Mouse (Mus musculus) layer of hippocampus, adult 9-11 months (tissue): ENCODE measurements around the gene Kif5a.
"Not testable (repeated sequence)": the region's sequence is repeated elsewhere in the genome, so short reads cannot be mapped to it uniquely, and the experiment has no call there.

ENCODE experiments used
- DNase-seq: peaks from one replicate; pipeline ENCODE4 v3.0.0; 2022

Gene Kif5a

DNA sequence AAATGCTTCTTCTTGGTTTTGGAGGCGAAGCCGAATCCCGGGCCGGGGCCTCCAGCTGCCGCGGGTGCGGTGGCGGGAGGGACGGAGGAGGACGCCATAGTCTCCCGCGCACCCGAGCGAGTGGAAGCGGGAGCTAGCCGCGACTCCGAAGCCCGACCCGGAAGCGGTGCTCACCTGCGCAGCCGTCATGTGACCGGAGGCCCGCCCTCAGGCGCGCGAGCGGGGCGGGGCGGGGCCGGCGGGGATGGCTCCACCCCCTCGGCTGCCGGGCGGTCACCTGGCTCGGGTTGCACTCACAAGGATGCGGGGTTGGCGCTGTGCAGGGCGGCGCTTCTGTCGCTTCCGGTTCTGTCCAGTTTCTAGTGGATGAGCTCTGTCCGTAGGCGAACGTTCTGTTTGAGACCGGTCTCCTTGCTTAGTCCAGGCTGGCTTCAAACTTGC is 51.7 kb downstream of the Kif5a start, which contains the start of gene Pip4k2c:
Gene Pip4k2c, minus strand, starts transcription at position 172 of the 441 bp plus-strand sequence.
- peak; percentile 90 for DNase-seq

DNA sequence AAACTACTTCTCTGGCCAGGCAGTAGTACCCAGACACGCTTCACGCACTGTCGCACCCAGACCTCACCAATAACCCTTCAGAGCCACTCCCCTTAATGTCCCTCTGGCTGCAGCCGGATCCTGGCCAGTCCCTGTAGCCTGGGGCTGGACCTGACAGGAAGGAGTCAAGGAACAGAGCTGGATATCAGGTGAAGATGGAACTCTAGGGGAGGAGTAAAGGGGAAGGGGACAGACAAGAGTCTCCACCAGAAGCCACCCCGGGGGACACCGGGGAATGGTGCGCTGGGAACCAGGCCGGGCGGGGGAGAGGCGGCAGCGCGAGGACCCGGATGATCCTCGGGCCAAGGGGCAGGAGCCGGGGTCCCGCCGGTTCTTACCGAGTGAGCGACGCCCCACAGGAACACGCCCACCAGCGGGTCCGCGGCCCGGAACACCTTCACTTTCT is 52.2 kb downstream of the Kif5a start:
- no peak for DNase-seq

DNA sequence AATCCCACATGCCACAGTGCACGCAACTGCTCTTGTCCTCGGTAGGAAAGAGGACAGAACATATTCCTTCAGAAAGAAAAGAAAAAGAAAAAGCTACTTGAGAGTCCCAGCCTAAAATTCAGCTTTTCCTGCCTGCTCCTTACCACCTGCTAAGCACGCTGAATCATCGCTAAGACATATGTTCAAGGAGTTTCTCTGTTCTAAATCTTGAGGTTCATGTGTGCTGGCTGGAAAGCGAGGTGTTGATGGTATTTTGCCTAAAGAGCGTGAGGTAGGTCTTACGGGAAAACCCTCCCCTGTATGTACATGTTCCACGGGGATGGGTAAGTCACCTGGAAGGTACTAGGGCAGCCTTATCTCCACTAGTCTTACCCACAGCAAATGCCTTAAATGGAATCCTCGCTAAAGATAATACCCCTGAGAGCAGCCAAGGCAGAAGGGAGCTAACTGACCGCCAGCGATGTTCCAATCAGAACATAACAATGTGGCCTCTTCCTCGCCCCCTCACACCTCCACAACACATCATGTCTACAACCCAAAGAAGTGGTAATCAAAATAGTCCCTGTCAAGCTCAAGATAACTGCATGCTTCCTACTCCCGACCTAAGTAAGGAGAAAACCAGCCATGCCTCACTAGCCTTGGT is 53.1 kb downstream of the Kif5a start:
- no peak for DNase-seq

DNA sequence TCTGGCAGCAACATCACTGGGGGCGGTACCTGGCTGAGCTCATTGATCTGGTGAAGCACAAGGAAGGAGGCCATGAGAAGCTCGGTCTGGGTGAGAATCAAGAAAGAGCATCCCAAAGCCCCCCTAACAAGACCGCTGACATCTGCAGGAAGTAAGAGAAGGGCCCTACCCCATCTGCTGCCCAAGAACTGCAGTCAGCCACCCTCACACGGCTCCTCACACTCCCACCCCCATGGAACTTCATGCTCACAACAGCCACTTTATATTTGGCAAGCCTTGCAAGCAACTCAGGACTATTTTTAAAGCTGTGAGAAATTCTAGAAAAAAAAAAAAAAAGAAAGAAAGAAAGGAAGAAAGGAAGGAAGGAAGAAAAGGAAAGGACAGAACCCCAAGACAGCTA is 54.2 kb downstream of the Kif5a start:
- DNase-seq: no peak

DNA sequence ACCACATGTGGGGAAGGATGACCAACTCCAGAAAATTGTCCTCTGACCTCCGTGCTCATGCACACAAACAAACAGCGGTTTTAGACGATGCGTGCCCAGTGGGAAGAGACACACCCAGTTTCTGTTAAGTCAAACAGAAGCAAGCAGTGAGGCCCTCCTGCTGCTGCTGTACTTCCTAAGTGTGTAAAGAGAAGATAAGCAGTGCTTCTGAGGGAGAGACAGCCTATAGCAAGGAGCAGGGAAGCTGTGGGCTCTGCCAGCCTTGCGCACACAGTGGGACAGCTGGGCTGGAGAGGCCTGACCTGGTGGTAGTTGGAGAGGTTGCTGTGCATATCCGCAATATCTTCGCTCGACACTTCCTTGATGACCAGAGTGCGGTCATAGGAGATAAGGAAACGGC is 57.8 kb downstream of the Kif5a start:
- DNase-seq: no peak

DNA sequence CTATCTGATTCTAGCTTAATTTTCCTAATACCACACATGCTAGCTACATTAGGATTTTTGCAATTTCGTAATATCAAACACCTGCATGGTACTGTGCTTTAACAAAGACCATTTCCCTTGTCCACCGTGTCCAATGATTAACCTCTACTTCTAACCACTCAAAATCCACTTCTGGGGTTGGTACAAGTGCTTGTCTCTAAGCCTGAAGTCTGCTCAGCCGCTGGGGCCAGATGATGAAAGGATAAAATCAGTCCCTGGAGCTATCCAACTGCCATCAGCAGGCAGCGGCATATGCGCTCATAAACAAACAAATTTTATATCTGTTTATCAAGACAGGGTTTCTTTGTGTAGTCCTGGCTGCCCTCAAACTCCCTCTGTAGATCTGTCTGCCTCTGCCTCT is 58.6 kb downstream of the Kif5a start:
- no peak for DNase-seq

DNA sequence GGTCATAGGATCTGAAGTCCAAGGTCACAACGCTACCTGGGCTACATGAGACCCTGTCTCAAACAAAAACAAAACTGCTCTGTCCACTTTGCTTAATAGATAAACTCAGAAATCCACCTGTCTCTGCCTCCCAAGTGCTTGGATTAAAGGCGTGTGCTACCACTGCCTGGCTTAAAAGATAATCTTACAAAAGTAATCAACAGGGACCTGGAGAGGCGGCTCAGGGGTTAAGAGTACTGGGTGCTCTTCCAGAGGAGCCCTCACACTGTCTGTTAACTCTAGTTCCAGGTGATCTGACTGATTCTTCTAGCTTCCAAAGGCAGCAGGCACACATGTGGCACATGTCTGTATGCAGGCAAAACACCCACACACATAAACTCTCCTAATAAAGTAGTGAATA is 60.0 kb downstream of the Kif5a start:
- DNase-seq: no peak

DNA sequence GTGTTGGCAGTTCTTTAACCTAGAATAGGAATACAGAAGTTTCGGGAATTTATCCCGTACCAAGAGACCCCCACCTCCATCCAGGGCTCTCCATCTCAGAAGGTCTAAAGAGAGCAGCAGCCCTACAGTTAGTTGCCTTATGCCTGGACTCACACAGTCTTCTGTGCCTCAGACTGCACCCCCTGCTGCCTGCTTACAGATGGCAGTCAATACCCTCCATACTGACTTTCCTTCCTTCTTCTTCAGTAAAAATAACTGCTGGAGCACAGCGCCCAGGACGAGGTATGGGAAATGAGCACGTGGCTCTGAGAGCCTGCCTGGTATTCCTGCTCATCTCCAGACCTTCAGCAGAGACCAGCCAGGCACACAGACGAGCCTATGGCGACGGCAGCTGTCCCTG is 62.9 kb downstream of the Kif5a start:
- DNase-seq: no peak

DNA sequence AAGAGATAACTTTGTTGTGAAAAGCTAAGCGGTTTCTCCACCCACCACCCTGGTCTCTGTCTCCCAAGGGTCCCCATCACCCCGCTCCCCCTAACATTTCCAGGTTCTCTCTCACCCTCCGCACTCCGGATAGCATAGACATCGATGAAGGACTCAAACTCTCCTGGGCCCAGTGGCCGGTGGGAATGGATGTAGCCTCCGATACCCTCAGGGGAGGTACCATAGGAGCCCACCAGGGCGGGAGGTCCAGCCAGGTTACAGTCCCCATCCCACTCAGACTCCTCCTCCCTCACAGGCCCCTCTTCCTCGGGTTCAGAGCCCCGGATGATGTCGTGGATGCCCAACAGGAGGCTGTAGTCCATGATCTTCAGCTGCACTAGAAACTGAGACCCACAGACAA is 63.7 kb downstream of the Kif5a start:
- no peak for DNase-seq

DNA sequence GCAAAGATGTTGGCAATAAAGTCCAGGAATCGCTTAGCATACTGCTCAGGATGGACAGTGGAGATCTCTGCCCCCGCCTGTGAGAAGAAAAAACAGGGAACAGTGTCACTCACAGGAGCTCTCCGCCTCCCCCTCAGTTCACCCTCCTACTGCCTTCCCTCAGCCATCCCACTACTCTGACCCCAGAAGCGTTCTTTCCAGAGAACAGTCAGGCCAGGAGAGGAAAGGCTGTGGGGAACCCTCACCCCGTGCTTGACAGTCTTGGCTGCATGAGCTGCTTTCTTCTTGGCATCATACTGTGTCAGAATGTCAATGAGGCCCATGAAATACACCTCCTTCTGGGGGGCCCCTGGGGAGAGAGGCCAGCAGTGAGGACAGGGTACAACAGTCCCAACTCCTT is 64.1 kb downstream of the Kif5a start:
- DNase-seq: no peak

DNA sequence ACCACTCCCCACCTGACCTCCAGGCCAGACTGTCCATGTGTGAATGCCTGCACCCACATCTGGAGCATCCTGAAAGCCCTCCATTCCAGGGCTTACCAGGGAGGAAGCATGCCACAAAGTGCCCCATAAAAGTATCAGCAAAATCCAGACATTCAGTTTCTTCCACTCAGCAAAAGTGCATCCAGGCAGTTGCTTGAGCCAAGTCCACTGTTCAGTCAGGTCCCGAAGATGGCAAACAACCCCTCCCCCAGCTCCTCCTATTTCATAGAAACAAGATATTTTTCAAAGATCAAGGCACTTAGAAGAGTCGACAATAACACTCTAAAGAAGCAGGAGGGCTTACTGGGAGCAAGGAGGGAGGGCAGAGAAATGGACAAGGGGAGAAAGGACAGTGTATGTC is 64.7 kb downstream of the Kif5a start:
- DNase-seq: no peak

DNA sequence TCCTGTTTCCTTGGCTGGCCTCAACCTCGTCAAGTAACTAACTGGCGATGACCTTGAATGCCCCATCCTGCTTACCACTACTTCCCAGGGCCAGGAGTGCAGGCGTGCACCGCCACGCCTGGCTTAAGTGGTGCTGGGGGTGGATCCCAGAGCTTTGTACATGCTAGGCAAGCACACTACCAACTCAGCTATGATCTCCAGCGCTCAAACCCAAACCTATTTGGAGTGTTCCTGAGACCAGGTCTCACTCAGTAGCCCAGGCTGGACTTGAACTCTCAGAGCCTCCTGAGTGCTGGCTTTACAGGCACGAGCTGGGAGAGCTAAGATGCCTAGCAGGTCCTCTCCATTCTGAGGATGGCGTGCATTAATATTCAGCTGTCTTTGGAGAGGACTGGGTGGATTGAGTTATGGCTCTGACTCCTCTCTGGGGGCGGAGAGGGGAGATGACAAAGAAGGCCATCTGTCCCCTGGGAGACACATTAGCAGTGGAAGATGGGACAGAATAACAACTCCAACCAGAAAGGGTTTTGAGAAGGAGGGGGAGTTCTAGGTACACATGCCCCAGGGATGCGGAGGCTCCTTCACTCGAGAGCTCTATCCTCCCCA is 65.5 kb downstream of the Kif5a start:
- peak; percentile 61 for DNase-seq

DNA sequence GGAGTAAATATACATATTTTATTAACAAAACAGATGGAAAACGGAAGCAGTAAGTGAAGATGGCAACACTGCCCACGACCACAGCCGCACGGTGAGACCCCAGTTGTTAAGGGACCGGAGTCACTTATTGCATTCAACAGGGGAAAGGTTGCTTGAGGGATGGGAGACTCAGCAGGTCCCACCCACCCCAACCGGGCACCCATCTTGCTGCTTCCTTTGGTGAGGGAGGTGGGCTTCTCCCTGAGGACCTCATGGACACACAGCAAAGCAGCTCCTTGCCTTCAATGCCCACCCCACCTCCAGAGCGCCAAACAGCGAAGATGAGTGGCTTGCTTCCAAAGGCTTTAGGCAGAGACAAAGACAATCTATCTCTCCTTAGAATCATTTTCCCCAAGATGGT is 66.0 kb downstream of the Kif5a start:
- DNase-seq: no peak

DNA sequence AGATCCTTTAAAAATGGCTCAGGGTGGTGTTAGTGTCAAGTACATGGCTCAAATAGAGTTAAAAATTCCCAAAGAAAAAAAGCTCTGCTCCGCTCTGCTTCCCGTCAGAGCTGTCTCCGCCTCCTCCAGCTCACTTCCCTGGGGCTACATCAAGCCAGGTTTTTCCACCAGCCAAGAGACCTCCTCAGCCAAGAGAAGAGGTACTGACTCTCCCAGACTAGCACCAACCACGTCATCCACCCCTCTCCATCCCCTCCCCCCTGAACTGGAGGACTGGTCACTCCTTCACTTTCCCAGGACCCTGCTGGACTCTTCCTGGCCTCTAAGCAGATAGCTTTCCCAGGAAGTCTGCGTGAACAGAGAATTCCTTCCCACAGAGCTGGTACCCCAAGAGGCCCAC is 66.8 kb downstream of the Kif5a start:
- DNase-seq: peak; percentile 72

DNA sequence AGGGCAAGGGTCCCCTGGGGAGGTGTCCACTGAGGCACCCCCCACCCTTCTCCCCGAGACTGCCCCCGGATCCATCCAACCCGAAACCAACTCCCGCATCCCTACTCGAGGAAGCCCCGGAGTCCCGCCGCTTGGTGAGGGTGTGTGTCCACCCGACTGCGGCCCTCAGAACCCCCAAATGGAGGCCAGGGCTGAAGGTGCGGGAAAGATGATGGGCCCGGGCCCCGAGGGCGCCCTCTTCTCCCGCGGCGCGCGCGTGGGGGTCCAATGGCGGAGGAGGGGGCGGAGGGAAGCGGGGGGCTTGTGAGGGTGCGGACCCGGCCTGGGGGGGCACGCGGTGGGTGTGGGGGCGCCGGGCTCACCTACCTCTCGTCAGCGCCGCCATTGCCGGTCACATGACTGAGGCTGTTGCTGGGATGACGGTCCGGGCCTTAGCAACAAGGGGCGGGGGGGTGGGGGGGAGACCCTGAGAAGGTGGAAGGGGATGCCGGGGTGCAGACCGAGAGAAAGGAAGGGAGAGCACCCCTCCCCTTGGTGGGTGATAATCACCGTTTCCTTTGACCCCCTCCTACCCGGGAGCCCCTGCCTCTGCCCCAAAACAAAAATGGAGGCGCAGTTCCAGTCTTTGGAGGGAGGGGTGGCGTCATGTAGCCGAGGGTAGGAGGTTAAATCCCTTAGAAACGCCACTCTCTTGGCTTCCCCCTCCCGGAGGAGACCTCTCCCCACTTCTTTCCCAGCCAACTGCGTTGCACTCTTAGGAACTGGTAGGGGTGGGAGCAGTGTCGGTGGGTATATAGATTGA is 67.6 kb downstream of the Kif5a start, which contains the start of gene Dtx3:
Gene Dtx3, minus strand, starts transcription at position 401 of the 802 bp plus-strand sequence.
- DNase-seq: no peak

DNA sequence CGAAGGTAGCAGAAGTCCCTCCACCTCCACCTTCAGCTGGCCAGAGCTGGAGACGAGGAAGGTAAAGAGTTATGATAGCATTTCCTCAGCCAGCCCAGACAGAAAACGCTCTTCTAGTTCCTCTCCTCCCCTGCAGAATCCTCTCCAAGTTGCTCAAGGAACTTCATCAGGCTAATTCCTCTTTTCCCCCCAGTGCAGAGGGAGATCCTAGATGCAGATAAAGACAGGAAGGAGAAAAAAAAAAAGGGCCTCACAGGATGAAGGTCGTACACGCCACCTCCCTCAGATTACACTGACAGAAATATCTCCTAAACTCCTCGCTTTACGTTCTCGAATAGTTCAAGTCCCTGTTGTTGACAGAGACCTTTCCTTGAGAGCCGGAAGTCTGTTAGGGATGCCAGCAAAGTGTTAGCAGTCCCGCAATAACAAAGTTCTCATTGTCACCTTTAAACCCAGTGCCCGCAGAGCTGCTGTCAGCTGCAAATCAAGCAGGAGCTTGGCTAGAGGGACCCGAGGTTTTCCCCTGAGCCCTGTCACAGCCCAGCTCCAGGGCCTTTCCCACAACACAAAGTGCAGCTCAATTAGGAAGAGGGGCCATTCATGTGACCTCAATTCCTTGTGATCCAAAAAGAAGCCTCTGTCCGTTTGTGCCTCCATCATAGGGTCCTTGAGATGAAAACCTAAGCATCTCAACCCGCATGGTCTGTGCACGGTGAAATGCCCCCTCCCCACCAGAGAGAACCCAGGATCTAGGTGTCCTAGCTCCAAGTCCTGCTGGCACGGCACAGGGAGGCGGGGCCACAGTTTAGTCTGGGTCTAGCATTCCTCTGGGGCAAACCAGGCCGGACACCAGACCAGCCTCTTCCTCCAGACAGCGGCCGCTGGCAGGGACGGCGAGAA is 68.5 kb downstream of the Kif5a start:
- DNase-seq: no peak

DNA sequence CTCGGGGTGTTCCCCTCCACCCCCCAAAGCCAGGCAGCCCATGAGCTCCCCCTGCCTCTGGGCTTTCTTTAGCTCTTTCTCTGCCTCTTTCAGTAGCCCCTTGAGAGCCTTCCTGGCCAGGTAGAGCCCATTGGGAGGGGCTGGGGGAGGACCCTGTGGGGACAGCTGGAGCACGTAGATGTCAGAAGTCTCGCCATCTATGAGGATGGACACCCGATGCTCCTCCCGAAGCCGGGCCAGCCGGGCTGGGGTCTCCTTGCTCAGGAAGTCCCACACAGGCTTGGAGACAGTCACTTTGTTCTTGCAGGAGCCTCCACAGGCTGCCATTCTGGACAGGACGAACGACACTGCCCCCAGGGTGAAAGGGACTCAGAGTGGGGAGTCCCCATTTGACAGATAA is 70.1 kb downstream of the Kif5a start:
- DNase-seq: no peak

DNA sequence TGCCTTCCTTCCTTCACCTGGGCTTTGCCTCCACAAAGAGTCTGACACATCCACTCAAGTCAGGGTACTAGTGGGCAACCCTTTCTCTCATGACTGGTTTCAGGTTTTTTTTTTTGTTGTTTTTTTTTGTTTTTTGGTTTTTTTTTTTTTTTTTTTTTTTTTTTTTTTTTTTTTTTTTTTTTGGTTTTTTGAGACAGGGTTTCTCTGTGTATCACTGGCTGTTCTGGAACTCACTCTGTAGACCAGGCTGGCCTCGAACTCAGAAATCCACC is 71.2 kb downstream of the Kif5a start:
- not testable (repeated sequence) for DNase-seq

DNA sequence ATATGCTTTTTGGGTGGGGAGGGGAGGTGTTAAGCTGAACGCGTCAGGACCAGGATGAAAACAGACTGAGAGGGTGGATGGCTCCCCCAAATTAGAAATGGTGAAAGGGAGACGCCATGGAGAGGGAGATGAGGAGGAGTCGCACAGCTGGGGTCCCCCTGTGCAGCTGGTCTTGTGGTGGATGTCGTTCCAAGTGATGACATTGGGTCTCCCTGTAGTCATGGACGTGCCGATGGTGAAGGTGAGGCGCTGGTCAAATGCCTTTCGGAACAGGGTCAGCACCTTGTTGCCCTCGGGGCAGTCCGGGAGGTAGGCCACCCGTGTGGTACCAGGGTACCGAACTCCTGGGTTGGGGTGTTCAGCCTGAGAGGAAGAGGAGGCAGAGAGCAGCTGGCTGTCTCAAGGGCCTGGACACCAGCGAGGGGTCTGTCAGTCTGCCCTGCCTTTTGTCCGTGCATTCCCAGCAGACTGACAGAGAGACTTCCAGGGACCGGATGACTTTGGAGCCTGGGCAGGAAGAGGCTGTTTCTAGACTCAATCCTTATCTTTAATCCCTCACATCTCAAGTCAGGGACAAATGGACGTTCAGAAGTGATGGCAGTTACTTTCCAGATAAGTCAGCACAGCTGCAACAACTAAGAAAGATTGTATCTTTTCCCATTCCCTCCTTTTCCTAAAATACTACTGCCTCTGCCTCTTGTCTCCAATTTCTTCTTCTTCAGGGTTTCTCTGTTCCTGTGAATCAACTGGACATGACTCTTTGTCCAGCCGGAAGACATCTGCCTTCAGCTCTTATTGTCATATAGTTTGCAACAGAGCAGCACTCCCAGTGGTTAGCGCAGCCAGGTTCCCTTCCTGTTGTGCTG is 71.7 kb downstream of the Kif5a start:
- no peak for DNase-seq

DNA sequence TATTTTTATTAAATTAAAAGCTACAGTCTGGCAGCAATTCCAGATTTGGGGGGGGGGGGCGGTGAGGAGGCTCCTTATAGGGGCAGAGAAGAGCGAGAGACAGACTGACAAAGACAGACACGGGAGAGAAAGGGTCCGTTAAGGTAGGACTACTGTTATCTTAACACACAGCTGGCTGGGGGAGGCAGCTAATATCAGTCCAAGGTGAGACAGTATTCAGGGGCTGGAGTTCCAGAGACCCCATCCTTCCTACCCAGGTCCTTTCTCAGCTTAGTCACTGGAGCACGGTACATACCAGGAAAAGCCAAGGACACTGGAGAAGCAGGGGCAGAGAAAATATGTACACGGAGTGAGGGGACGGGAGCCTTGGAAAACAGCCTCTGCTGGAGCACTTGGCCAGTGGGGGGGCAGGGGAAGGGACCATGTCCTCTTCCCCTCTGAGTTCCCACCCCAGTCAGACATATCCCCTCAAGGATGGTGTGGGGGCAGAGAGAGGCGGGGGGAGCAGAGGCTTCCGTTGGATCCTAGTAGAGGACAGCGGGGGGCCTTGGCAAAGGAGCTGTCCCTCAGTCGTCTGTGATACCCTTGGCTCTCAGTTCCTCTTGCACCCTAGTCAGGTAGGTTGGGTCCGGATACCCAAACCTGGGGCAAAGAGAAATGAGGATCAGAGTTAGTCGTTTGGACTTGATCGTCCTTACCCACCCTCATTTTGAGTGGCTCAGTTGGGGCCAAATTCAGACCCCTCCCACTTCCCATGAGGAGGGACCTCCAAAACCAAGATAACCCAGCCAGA is 72.6 kb downstream of the Kif5a start:
- no peak for DNase-seq

DNA sequence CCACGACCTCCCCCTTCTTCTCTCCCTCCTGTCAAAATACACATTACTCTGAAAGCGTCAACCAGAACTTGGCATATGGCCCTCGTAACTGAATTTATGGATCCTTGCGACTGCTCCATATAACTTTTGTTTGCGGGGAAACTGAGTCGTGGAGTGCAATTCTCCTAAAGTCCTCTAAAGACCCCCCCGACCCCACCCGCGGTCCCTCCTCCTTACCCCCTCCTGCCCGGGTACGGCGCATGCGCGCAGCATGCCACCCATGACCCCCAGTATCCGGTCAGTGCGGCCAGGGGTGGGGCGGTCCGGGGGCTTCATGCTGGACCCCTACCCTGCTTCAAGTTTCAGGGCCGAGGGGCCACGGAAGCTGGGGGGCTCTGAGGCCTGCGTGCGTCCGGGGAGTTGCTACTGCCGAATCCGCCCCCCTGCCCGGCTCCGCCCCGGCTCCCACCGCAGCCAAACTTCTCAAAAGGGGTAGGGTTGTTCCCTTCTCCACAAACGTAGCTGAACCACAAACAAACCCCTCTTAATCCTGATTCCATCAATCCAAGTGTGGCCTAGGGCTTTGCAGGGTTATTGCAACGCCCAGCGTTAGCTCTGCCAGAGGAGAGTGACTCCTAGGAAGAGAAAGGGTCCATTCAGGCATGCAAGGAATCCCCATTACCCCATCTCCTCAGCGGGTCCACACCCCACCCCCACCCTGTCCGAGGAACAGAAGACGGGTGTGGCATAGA is 73.3 kb downstream of the Kif5a start, which contains the start of gene Arhgef25:
Gene Arhgef25, minus strand, starts transcription at position 433 of the 731 bp plus-strand sequence.
- DNase-seq: no peak
